Mouse (Mus musculus) testis, adult 2 months (tissue): Measurements from ENCODE around the gene Nfe2l1.

Source experiments
- CTCF ChIP-seq: fragments of 200-500 bp; IDR thresholded peaks from 2 replicates; pipeline ENCODE4 v1.5.1; 2012; ENCODE audit warnings: low read depth, mild to moderate bottlenecking, inconsistent platforms, low read length, moderate library complexity; ENCODE audit not compliant: control insufficient read depth, insufficient read depth, insufficient replicate concordance
- POLR2A ChIP-seq: fragments of 200-500 bp; IDR thresholded peaks from 2 replicates; pipeline ENCODE4 v1.6.1; 2012; ENCODE audit warnings: low read depth, mild to moderate bottlenecking, inconsistent platforms, low read length, moderate library complexity; ENCODE audit not compliant: control insufficient read depth

DNA sequence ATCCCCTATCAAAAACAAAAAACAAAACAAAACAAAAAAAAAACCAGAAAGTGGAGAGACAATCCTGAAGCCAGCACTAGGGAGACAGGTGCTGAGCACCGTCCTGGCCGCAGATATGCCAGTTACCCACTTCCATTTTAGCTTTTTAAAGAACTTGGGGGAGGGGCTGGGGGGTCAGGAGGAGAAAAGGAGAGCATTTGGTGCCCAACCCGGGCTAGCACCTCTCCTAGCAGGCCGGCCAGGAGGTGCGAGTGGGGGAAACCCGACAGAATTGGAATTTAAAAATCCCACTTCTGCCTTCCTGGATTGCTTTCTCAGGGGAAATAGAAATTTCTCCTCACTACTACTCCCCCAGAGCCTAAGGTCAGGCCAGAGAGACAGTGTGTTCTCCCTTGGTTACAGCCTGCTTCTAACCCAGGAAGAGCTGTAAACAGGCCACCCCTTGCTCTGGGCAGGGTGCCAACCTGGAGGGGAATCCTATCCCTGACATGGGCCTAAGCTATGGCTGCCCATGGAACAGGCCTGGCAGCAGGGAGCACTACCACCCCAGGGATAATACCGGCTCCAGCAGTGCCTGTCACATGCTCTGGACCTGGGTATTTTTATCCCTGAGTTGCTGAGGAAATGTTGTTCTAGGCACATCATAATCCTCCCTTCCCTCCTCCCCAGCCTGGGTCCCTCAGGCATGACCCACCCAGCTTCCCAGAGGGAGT is 4.8 kb downstream of the Nfe2l1 start:
- TF ChIP-seq CTCF = no peak
- TF ChIP-seq POLR2A = no peak
